Mouse (Mus musculus) embryonic fibroblast, embryonic 13.5 days (primary cell): ENCODE data around the gene Myadm.

ENCODE experiments used
- CTCF ChIP-seq: IDR thresholded peaks from 2 replicates; pipeline ENCODE4 v1.5.1; 2011; ENCODE audit warnings: mild to moderate bottlenecking, control low read depth, low read length, moderate library complexity, borderline replicate concordance; ENCODE audit not compliant: insufficient read depth
- POLR2A ChIP-seq: IDR thresholded peaks from 2 replicates; pipeline ENCODE4 v1.6.1; 2011; ENCODE audit warnings: low read depth, mild to moderate bottlenecking, control low read depth, low read length, moderate library complexity

DNA sequence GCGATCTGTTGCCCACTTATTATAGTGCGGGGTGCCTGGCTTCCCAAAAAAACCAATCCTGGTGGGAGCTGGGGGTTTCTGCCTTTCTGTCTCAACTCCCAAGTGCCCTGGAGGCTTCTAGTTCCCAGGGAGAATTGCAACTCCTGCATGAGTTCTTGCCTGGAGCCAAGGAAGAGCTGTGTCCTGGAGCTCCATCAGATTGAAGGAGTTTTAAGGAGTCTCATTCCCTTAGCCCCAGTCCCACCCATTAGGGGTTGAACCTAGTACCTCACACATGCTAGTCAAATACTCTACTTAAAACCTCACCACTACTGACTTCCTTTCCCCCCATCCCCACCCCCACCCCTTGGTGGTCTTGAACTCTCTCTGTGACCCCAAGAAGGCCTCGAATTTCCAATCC lies 2.9 kb downstream of the Myadm start:
- TF ChIP-seq POLR2A (peak; percentile 58), CTCF (no peak)
